ENCODE assay signal across 10 mouse cellular contexts in the genomic region with DNA sequence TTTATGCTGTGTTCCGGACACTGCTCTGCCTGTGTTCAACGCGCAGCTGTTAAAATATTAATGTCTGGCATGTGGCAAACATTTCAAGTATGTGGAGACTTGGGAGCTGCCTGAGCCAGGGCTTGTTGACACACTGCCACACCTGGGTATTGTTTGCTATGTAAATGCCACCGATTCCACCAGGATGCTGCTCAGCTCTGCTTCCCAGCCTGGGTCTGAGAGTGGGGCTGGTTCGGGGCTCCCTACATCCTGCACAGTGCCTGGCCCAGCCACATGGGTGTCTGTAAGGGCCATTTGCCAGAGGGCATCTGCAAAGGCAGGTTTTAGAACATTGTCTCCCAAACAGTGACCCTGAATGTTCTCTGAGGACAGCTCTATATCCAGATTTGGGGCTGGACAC.
DNase-seq lines count a peak whose midpoint lies in the region; ATAC-seq lines count a peak whose summit lies in the region.
"Had no signal": no experiment of that assay in that cellular context is flagged by ENCODE, and none has a peak within 500 bp of the region (broad histone marks: within the 10 kb centered on the region; RNA-seq: fewer than 3 reads in every experiment).

No protein-coding gene starts in this region.

- no peak overlapping the region for H3K4me3 ChIP-seq in kidney, embryonic 16.5 days (ENCODE audit: low read length)
- no peak overlapping the region for H3K4me3 ChIP-seq in kidney, embryonic 14.5 days (ENCODE audit: low read length)
- H3K4me3 ChIP-seq in embryonic facial prominence, embryonic 14.5 days (ENCODE audit: low read depth, low read length) = no peak overlapping the region
- H3K4me3 ChIP-seq in intestine, embryonic 15.5 days (replicated peaks) = no peak overlapping the region
- H3K4me3 ChIP-seq in midbrain, embryonic 14.5 days (replicated peaks; ENCODE audit: low read depth, low read length) = no peak overlapping the region
- H3K4me3 ChIP-seq: liver, embryonic 15.5 days had no signal

- H3K36me3 ChIP-seq in kidney, embryonic 16.5 days (ENCODE audit: insufficient read depth, low read length) = no peaks in the 10 kb centered on the region
- H3K36me3 ChIP-seq in kidney, embryonic 14.5 days (ENCODE audit: control insufficient read depth, insufficient read depth, low read length) = no peaks in the 10 kb centered on the region
- H3K36me3 ChIP-seq in embryonic facial prominence, embryonic 14.5 days (ENCODE audit: control insufficient read depth, insufficient read depth, low read length) = no peaks in the 10 kb centered on the region
- no peaks in the 10 kb centered on the region for H3K36me3 ChIP-seq in intestine, embryonic 15.5 days
- H3K36me3 ChIP-seq in midbrain, embryonic 14.5 days (ENCODE audit: control insufficient read depth, insufficient read depth, low read length) = no peaks in the 10 kb centered on the region
- H3K36me3 ChIP-seq: liver, embryonic 15.5 days had no signal

- DNase-seq in embryonic facial prominence, embryonic 14.5 days (ENCODE audit: low spot score) = peak; percentile 71
- DNase-seq in midbrain, embryonic 14.5 days = peak; percentile 41
- DNase-seq in layer of hippocampus, postnatal 14 days (ENCODE audit: low spot score in 2 of 2) = no peak
- DNase-seq in embryo, embryonic 10 days (ENCODE audit: low spot score) = no peak
- DNase-seq in left cerebral cortex, postnatal 10 days (ENCODE audit: extremely low spot score in 1 of 2, low spot score in 2 of 2) = no peak
- DNase-seq: spleen, adult 18-20 months had no signal

- no peaks in the 10 kb centered on the region for H3K27me3 ChIP-seq in kidney, embryonic 16.5 days (ENCODE audit: insufficient read depth, low read length)
- H3K27me3 ChIP-seq in kidney, embryonic 14.5 days (ENCODE audit: control insufficient read depth, insufficient read depth, low read length) = no peaks in the 10 kb centered on the region
- no peaks in the 10 kb centered on the region for H3K27me3 ChIP-seq in embryonic facial prominence, embryonic 14.5 days (replicated peaks; ENCODE audit: control insufficient read depth, insufficient read depth, low read length)
- H3K27me3 ChIP-seq in intestine, embryonic 15.5 days (replicated peaks) = no peaks in the 10 kb centered on the region
- no peaks in the 10 kb centered on the region for H3K27me3 ChIP-seq in midbrain, embryonic 14.5 days (ENCODE audit: control insufficient read depth, insufficient read depth, low read length)
- H3K27me3 ChIP-seq: liver, embryonic 15.5 days had no signal

- intact Hi-C loops in left cerebral cortex, postnatal 10 days (cut with DNase I) = no loop called here

- H3K27ac ChIP-seq in kidney, embryonic 16.5 days (ENCODE audit: low read length) = peak overlapping the region; percentile 43; the same call in 1 of the 2 replicates
- no peak overlapping the region for H3K27ac ChIP-seq in kidney, embryonic 14.5 days (ENCODE audit: low read depth, low read length)
- H3K27ac ChIP-seq in embryonic facial prominence, embryonic 14.5 days (replicated peaks; ENCODE audit: low read depth, low read length) = no peak overlapping the region
- no peak overlapping the region for H3K27ac ChIP-seq in intestine, embryonic 15.5 days
- H3K27ac ChIP-seq in midbrain, embryonic 14.5 days (replicated peaks; ENCODE audit: low read depth, low read length) = peak overlapping the region; percentile 49
- H3K27ac ChIP-seq: liver, embryonic 15.5 days had no signal

- 37% methylated on average over 5 of the region's 5 CpGs for WGBS in kidney, embryonic 16.5 days
- WGBS in kidney, embryonic 14.5 days = 41% methylated on average over 5 of the region's 5 CpGs
- 46% methylated on average over 5 of the region's 5 CpGs for WGBS in embryonic facial prominence, embryonic 14.5 days
- WGBS in intestine, embryonic 15.5 days = 35% methylated on average over 5 of the region's 5 CpGs
- 48% methylated on average over 5 of the region's 5 CpGs for WGBS in midbrain, embryonic 14.5 days

- peak; percentile 34; the same call in 1 of the 2 replicates for ATAC-seq in kidney, embryonic 16.5 days (ENCODE audit: low FRiP score, low TSS enrichment)
- ATAC-seq in kidney, embryonic 14.5 days (ENCODE audit: low FRiP score, low TSS enrichment) = no peak
- ATAC-seq in embryonic facial prominence, embryonic 14.5 days (ENCODE audit: low read depth) = peak; percentile 68
- peak; percentile 47 for ATAC-seq in intestine, embryonic 15.5 days
- no peak for ATAC-seq in midbrain, embryonic 14.5 days (ENCODE audit: low FRiP score, low TSS enrichment)

- H3K9ac ChIP-seq in kidney, embryonic 16.5 days (replicated peaks; ENCODE audit: low read length) = no peak overlapping the region
- no peak overlapping the region for H3K9ac ChIP-seq in kidney, embryonic 14.5 days (ENCODE audit: low read depth, low read length)
- 0 out of 2 replicates have a peak overlapping the region, but pooled peaks have one; percentile 5 for H3K9ac ChIP-seq in embryonic facial prominence, embryonic 14.5 days (ENCODE audit: low read depth, low read length)
- no peak overlapping the region for H3K9ac ChIP-seq in intestine, embryonic 15.5 days
- H3K9ac ChIP-seq in midbrain, embryonic 14.5 days (replicated peaks; ENCODE audit: low read length) = 0 out of 2 replicates have a peak overlapping the region, but pooled peaks have one; percentile 10
- H3K9ac ChIP-seq: liver, embryonic 15.5 days had no signal

- peaks cover 25% of the 10 kb centered on the region for H3K4me1 ChIP-seq in kidney, embryonic 16.5 days (ENCODE audit: insufficient read depth, low read length)
- peaks cover 17% of the 10 kb centered on the region; the same call in 1 of the 2 replicates for H3K4me1 ChIP-seq in kidney, embryonic 14.5 days (ENCODE audit: control insufficient read depth, insufficient read depth, low read length)
- peaks cover 15% of the 10 kb centered on the region; the same call in 1 of the 2 replicates for H3K4me1 ChIP-seq in embryonic facial prominence, embryonic 14.5 days (ENCODE audit: control insufficient read depth, insufficient read depth, low read length)
- peaks cover 17% of the 10 kb centered on the region for H3K4me1 ChIP-seq in intestine, embryonic 15.5 days (replicated peaks)
- H3K4me1 ChIP-seq in midbrain, embryonic 14.5 days (ENCODE audit: control insufficient read depth, insufficient read depth, low read length) = peaks cover 46% of the 10 kb centered on the region

- H3K9me3 ChIP-seq in kidney, embryonic 16.5 days (ENCODE audit: low read length) = no peaks in the 10 kb centered on the region
- no peaks in the 10 kb centered on the region for H3K9me3 ChIP-seq in kidney, embryonic 14.5 days (ENCODE audit: control insufficient read depth, low read length)
- no peaks in the 10 kb centered on the region for H3K9me3 ChIP-seq in embryonic facial prominence, embryonic 14.5 days (ENCODE audit: control insufficient read depth, low read length)
- no peaks in the 10 kb centered on the region for H3K9me3 ChIP-seq in intestine, embryonic 15.5 days
- no peaks in the 10 kb centered on the region for H3K9me3 ChIP-seq in midbrain, embryonic 14.5 days (ENCODE audit: control insufficient read depth, low read length)
- H3K9me3 ChIP-seq: liver, embryonic 15.5 days had no signal

- no peak overlapping the region for H3K4me2 ChIP-seq in kidney, embryonic 16.5 days (replicated peaks; ENCODE audit: low read depth, low read length)
- H3K4me2 ChIP-seq in kidney, embryonic 14.5 days (replicated peaks; ENCODE audit: low read depth, low read length) = no peak overlapping the region
- no peak overlapping the region for H3K4me2 ChIP-seq in embryonic facial prominence, embryonic 14.5 days (ENCODE audit: low read depth, low read length)
- H3K4me2 ChIP-seq in intestine, embryonic 15.5 days (replicated peaks) = no peak overlapping the region
- H3K4me2 ChIP-seq in midbrain, embryonic 14.5 days (ENCODE audit: low read length) = no peak overlapping the region
- H3K4me2 ChIP-seq: liver, embryonic 15.5 days had no signal

Comparison
In these comparisons a context has a peak if more than half of its experiments do, and no peak if none do; other contexts are left out.
1. ATAC-seq: peak in kidney, embryonic 16.5 days (single experiment), embryonic facial prominence, embryonic 14.5 days (single experiment) and intestine, embryonic 15.5 days (single experiment); none in kidney, embryonic 14.5 days (single experiment) and midbrain, embryonic 14.5 days (single experiment).
2. H3K27ac ChIP-seq: peak in kidney, embryonic 16.5 days (single experiment) and midbrain, embryonic 14.5 days (single experiment); none in kidney, embryonic 14.5 days (single experiment), embryonic facial prominence, embryonic 14.5 days (single experiment) and intestine, embryonic 15.5 days (single experiment).
3. H3K9ac ChIP-seq: peak in embryonic facial prominence, embryonic 14.5 days (single experiment) and midbrain, embryonic 14.5 days (single experiment); none in kidney, embryonic 16.5 days (single experiment), kidney, embryonic 14.5 days (single experiment) and intestine, embryonic 15.5 days (single experiment).
4. DNase-seq: peak in embryonic facial prominence, embryonic 14.5 days (single experiment) and midbrain, embryonic 14.5 days (single experiment); none in layer of hippocampus, postnatal 14 days (0 of 2), embryo, embryonic 10 days (single experiment) and left cerebral cortex, postnatal 10 days (0 of 2).